Mouse (Mus musculus): ENCODE measurements around the gene Anxa4. TPM values are rescaled to one million over a fixed set of nuclear protein-coding genes. Genes with fewer than 3 reads are reported as not detected.
A peak's percentile ranks its signal among the peaks of the same experiment; 100 is the strongest.

Anxa4 gene
- polyA plus RNA-seq, 1 experiment from 2014 or later, result 5.2 TPM

GRCm38 (mm10) chr6:86806455-86807086, 13.2 kb upstream of the Anxa4 start:
- Histone ChIP-seq H3K4me2 (replicated peaks) (no peak overlapping the region), H3K9me3 (ENCODE audit: control insufficient read depth, low read length) (no peaks in the 10 kb centered on the region), H3K36me3 (replicated peaks; ENCODE audit: control insufficient read depth, insufficient read depth) (no peaks in the 10 kb centered on the region), H3K9ac (no peak overlapping the region), H3K27me3 (ENCODE audit: control insufficient read depth, insufficient read depth, low read length) (no peaks in the 10 kb centered on the region), H3K4me3 (replicated peaks; ENCODE audit: low read length) (no peak overlapping the region), H3K4me1 (replicated peaks; ENCODE audit: control insufficient read depth, insufficient read depth, low read length) (no peaks in the 10 kb centered on the region), H3K27ac (no peak overlapping the region)
- DNase-seq (ENCODE audit: low spot score) (peak; percentile 68), ATAC-seq (ENCODE audit: low FRiP score) (no peak)
- WGBS, result 2% methylated on average over 5 of the region's 5 CpGs

DNA sequence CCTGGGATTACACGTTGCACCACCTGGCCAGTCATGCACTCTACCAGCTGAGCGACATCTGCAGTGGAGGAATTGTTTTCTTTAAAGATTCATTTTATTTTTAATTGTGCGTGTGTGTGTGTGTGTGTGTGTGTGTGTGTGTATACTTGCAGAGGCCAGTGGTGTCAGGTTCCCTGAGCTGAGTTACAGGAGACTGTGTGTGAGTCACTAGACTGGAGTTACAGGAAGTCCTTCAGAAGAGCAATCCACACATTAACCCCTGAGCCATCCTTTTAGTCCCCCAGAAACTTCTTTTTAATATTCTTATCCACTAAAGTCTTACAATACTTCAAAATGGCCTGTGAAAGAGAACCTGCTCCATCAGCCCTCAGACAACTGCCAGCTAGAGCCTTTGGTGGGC, 11.3 kb upstream of the Anxa4 start:
- H3K9ac ChIP-seq, result no peak overlapping the region
- H3K4me2 ChIP-seq (replicated peaks), result no peak overlapping the region
- H3K27me3 ChIP-seq (ENCODE audit: control insufficient read depth, insufficient read depth, low read length), result no peaks in the 10 kb centered on the region
- no peaks in the 10 kb centered on the region for H3K4me1 ChIP-seq (replicated peaks; ENCODE audit: control insufficient read depth, insufficient read depth, low read length)
- no peaks in the 10 kb centered on the region for H3K9me3 ChIP-seq (ENCODE audit: control insufficient read depth, low read length)
- no peak for ATAC-seq (ENCODE audit: low FRiP score)
- WGBS, result 82% methylated on average over 3 of the region's 3 CpGs
- no peak overlapping the region for H3K4me3 ChIP-seq (replicated peaks; ENCODE audit: low read length)
- no peak overlapping the region for H3K27ac ChIP-seq
- no peaks in the 10 kb centered on the region for H3K36me3 ChIP-seq (replicated peaks; ENCODE audit: control insufficient read depth, insufficient read depth)
- DNase-seq (ENCODE audit: low spot score), result no peak

- H3K9me3 ChIP-seq (ENCODE audit: control insufficient read depth, low read length), result no peaks in the 10 kb centered on the region
- no peaks in the 10 kb centered on the region for H3K4me1 ChIP-seq (replicated peaks; ENCODE audit: control insufficient read depth, insufficient read depth, low read length)
- no peaks in the 10 kb centered on the region for H3K27me3 ChIP-seq (ENCODE audit: control insufficient read depth, insufficient read depth, low read length)
- H3K27ac ChIP-seq, result no peak overlapping the region
- no peak overlapping the region for H3K4me3 ChIP-seq (replicated peaks; ENCODE audit: low read length)
- WGBS, result 36% methylated on average over 11 of the region's 11 CpGs
- no peaks in the 10 kb centered on the region for H3K36me3 ChIP-seq (replicated peaks; ENCODE audit: control insufficient read depth, insufficient read depth)
- H3K4me2 ChIP-seq (replicated peaks), result no peak overlapping the region
- DNase-seq (ENCODE audit: low spot score) (no peak), ATAC-seq (ENCODE audit: low FRiP score) (no peak)
- H3K9ac ChIP-seq, result no peak overlapping the region
Measured at GRCm38 (mm10) chr6:86801431-86801830, 8.0 kb upstream of the Anxa4 start.

DNA sequence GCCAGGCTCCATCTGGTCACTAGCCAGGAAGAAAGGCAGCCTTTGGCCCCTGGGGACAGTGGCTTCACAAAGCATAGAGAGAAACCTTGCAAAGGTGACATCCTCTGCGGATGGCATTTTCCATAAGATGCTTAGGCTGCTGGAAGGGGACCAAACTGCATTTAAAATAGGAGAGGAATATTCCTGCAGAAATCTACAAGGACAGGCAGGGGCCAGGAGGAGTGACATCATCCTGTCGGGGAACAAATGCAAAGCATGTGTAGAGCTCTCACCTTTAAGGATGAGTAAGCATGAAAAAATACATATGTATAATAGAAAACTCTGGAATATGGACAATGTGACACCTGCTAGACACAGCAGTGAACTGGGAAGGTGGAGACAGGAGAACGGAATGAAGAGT, 7.1 kb upstream of the Anxa4 start:
- Histone ChIP-seq H3K36me3 (replicated peaks; ENCODE audit: control insufficient read depth, insufficient read depth) (no peaks in the 10 kb centered on the region), H3K4me1 (replicated peaks; ENCODE audit: control insufficient read depth, insufficient read depth, low read length) (no peaks in the 10 kb centered on the region), H3K4me3 (replicated peaks; ENCODE audit: low read length) (no peak overlapping the region), H3K4me2 (replicated peaks) (no peak overlapping the region), H3K27me3 (ENCODE audit: control insufficient read depth, insufficient read depth, low read length) (no peaks in the 10 kb centered on the region), H3K9ac (no peak overlapping the region), H3K27ac (no peak overlapping the region), H3K9me3 (ENCODE audit: control insufficient read depth, low read length) (no peaks in the 10 kb centered on the region)
- ATAC-seq (ENCODE audit: low FRiP score), result no peak
- DNase-seq (ENCODE audit: low spot score), result no peak
- 86% methylated on average over 3 of the region's 3 CpGs for WGBS

GRCm38 (mm10) chr6:86797455-86797854, 4.1 kb upstream of the Anxa4 start:
- no peaks in the 10 kb centered on the region for H3K9me3 ChIP-seq (ENCODE audit: control insufficient read depth, low read length)
- no peak for DNase-seq (ENCODE audit: low spot score)
- no peak overlapping the region for H3K9ac ChIP-seq
- no peak overlapping the region for H3K4me2 ChIP-seq (replicated peaks)
- no peak overlapping the region for H3K27ac ChIP-seq
- H3K27me3 ChIP-seq (ENCODE audit: control insufficient read depth, insufficient read depth, low read length), result peaks cover 23% of the 10 kb centered on the region; the same call in 1 of the 2 replicates
- H3K4me3 ChIP-seq (replicated peaks; ENCODE audit: low read length), result no peak overlapping the region
- peaks cover 9% of the 10 kb centered on the region; the same call in 1 of the 2 replicates for H3K4me1 ChIP-seq (replicated peaks; ENCODE audit: control insufficient read depth, insufficient read depth, low read length)
- 77% methylated on average over 4 of the region's 4 CpGs for WGBS
- H3K36me3 ChIP-seq (replicated peaks; ENCODE audit: control insufficient read depth, insufficient read depth), result no peaks in the 10 kb centered on the region
- ATAC-seq (ENCODE audit: low FRiP score), result no peak

DNA sequence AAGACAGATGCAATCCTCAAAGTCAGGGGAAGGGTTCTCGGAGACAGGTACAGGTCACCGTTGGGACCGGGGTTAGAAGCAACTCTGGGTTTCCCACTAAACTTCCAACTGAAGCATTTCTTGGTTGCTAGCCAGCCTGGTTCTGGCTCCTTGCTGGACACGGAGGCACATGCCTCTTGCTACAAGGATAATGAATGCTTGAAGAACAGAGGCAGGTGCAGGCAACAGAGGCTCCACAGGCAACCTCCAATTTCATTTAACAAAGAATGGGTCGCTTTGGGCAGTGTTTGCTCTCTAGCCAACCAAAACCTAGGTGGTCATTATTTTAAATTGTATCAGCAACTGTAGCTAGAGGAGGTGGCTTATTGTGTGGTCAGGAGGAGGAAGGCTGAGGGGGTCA, 573 bp upstream of the Anxa4 start:
- ATAC-seq (ENCODE audit: low FRiP score), result no peak
- Histone ChIP-seq H3K9ac (no peak overlapping the region), H3K4me1 (replicated peaks; ENCODE audit: control insufficient read depth, insufficient read depth, low read length) (peaks cover 9% of the 10 kb centered on the region; the same call in 1 of the 2 replicates), H3K27ac (no peak overlapping the region), H3K36me3 (replicated peaks; ENCODE audit: control insufficient read depth, insufficient read depth) (no peaks in the 10 kb centered on the region), H3K4me3 (replicated peaks; ENCODE audit: low read length) (no peak overlapping the region), H3K27me3 (ENCODE audit: control insufficient read depth, insufficient read depth, low read length) (peaks cover 34% of the 10 kb centered on the region), H3K4me2 (replicated peaks) (peak overlapping the region; percentile 69), H3K9me3 (ENCODE audit: control insufficient read depth, low read length) (no peaks in the 10 kb centered on the region)
- no peak for DNase-seq (ENCODE audit: low spot score)
- 44% methylated on average over 5 of the region's 5 CpGs for WGBS

- H3K4me2 ChIP-seq (replicated peaks), result no peak overlapping the region
- 86% methylated on average over 10 of the region's 10 CpGs for WGBS
- no peaks in the 10 kb centered on the region for H3K9me3 ChIP-seq (ENCODE audit: control insufficient read depth, low read length)
- no peaks in the 10 kb centered on the region for H3K36me3 ChIP-seq (replicated peaks; ENCODE audit: control insufficient read depth, insufficient read depth)
- H3K4me1 ChIP-seq (replicated peaks; ENCODE audit: control insufficient read depth, insufficient read depth, low read length), result peaks cover 9% of the 10 kb centered on the region; the same call in 1 of the 2 replicates
- ATAC-seq (ENCODE audit: low FRiP score) (no peak), DNase-seq (ENCODE audit: low spot score) (no peak)
- H3K9ac ChIP-seq, result no peak overlapping the region
- H3K27ac ChIP-seq, result no peak overlapping the region
- no peak overlapping the region for H3K4me3 ChIP-seq (replicated peaks; ENCODE audit: low read length)
- peaks cover 34% of the 10 kb centered on the region for H3K27me3 ChIP-seq (ENCODE audit: control insufficient read depth, insufficient read depth, low read length)
Measured at GRCm38 (mm10) chr6:86790351-86790943, 2.9 kb downstream of the Anxa4 start.

- DNase-seq (ENCODE audit: low spot score) (no peak), ATAC-seq (ENCODE audit: low FRiP score) (no peak)
Measured at GRCm38 (mm10) chr6:86788242-86788641, 5.1 kb downstream of the Anxa4 start.

DNA sequence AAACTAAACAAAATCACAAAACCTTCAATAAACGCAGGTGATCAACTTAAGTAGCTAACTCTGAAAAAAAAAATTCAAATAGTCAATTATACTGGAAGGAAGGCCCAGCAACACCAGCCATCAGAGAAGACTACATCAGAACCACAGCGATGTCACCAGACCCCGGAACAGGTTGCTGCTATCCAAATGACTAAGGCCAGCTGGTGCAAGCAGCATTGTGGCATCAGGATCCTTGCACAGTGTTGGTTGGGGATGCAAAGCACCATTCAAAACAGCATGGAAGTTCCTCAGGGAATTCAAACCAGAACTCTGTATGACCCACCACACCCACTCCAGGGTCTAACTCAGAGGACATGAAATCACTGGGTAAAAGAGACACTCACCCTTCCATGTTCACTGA, 6.8 kb downstream of the Anxa4 start:
- 97% methylated on average over 3 of the region's 3 CpGs for WGBS
- Histone ChIP-seq H3K36me3 (replicated peaks; ENCODE audit: control insufficient read depth, insufficient read depth) (no peaks in the 10 kb centered on the region), H3K27ac (no peak overlapping the region), H3K9ac (no peak overlapping the region), H3K4me3 (replicated peaks; ENCODE audit: low read length) (no peak overlapping the region), H3K4me2 (replicated peaks) (no peak overlapping the region), H3K9me3 (ENCODE audit: control insufficient read depth, low read length) (no peaks in the 10 kb centered on the region), H3K4me1 (replicated peaks; ENCODE audit: control insufficient read depth, insufficient read depth, low read length) (no peaks in the 10 kb centered on the region), H3K27me3 (ENCODE audit: control insufficient read depth, insufficient read depth, low read length) (peaks cover 2% of the 10 kb centered on the region; the same call in 1 of the 2 replicates)
- ATAC-seq (ENCODE audit: low FRiP score), result no peak
- no peak for DNase-seq (ENCODE audit: low spot score)

More at GRCm38 (mm10) chr6:86788242-86788641, 5.1 kb downstream of the Anxa4 start:
- WGBS, result 82% methylated on average over 4 of the region's 4 CpGs
- H3K27ac ChIP-seq, result no peak overlapping the region
- H3K4me1 ChIP-seq (replicated peaks; ENCODE audit: control insufficient read depth, insufficient read depth, low read length), result peaks cover 8% of the 10 kb centered on the region; the same call in 1 of the 2 replicates
- no peak overlapping the region for H3K4me2 ChIP-seq (replicated peaks)
- H3K9me3 ChIP-seq (ENCODE audit: control insufficient read depth, low read length), result no peaks in the 10 kb centered on the region
- H3K9ac ChIP-seq, result no peak overlapping the region
- H3K36me3 ChIP-seq (replicated peaks; ENCODE audit: control insufficient read depth, insufficient read depth), result no peaks in the 10 kb centered on the region
- peaks cover 19% of the 10 kb centered on the region for H3K27me3 ChIP-seq (ENCODE audit: control insufficient read depth, insufficient read depth, low read length)
- H3K4me3 ChIP-seq (replicated peaks; ENCODE audit: low read length), result no peak overlapping the region
